Mouse (Mus musculus) heart, adult 18-20 months (tissue): ENCODE data around the gene Zw10. TPM values are rescaled to one million over a fixed set of nuclear protein-coding genes. Genes with fewer than 3 reads are reported as not detected.

ENCODE experiments used
- DNase-seq, 2 experiments: peaks; one replicate each; pipeline ENCODE4 v3.0.0; 2021 to 2022; ENCODE audit warnings: mixed read lengths in 1 of 2
- long read RNA-seq, 2 experiments: library from polyadenylated mRNA; stranded (forward); transcript quantifications; one replicate each; pipeline ENCODE4 v2.0.0; 2021
- total RNA-seq, 2 experiments: library from RNA; stranded (reverse); gene quantifications; 2 replicates each; pipeline ENCODE4 v1.2.3; 2021

The Zw10 gene
- 10 to 100 TPM; 10.2 to 11.6 TPM for total RNA-seq
- long read RNA-seq, experiment 1, transcript Zw10-201 (16 exons, 2,863 nt), result major isoform, 10 of 13 reads
- long read RNA-seq, experiment 1, partial matches to known transcripts, result 1 of 13 reads
- long read RNA-seq, experiment 1, other reads (novel, unspliced or antisense), result 2 of 13 reads
- long read RNA-seq, experiment 2, partial matches to known transcripts, result 1 of 6 reads
- long read RNA-seq, experiment 2, other reads (novel, unspliced or antisense), result 1 of 6 reads

DNA sequence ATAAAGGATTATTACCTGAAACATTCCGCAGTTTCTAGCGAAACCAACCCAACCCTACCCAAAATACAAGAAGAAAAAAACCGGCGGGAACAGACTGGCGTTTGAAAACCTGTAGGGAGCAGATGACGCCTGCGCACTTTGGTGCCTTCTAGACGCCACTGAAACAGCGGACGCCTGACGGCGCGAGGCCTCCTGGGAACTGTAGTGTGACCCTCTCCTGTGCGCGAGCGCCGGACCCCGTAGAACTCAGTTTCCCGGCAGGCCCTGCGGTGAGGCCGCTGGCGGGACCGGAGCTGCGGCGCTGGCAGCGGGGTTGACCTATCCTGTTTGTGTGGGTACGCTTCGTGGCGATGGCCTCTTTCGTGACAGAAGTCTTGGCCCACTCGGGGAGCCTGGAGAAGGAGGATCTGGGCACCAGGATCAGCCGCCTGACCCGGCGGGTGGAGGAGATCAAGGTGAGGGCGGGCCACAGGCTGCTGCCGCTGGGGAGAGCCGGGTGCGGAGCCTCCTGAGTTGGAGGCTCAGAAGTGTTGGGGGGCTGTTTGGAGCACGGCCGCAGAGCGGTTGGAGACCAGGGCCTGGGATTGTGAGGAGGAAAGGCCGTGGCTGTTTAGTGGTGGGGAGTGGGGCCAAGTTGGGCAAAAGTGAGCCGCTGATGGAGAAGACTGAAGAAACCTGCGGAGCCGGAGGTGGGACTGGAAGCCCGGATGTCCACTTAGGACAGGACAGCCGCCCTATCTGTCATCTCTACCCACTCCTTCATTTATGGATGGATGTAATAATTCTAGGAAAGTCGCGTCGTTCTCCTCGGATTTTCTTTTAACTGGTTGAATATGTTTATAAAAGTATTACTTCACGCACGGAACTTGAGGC lies at the start of gene Zw10:
TSS of gene Zw10 (plus strand) at position 281 of the 873 bp plus-strand sequence.
- DNase-seq, result peak; percentile 95 to 98

DNA sequence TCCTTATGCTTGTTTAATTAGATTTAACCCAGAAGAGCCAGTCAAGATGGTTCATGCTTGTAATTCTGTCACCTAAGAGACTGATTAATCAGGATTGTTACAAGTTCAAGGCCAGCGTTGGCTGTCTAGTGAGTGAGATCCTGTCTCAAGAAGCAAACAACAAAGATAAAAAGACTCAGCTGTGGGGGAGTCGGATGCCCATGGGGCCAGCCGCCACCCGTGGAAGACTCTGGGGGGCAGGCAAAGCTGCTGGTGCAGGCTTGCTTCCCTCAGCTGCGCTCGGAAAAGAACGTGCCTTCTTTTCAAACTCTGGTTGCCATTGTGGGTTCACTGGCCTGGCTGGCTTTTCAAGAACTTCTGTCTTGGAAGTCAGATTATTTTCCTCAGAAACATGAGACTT lies 39.6 kb upstream of the Zw10 start:
- no peak for DNase-seq

DNA sequence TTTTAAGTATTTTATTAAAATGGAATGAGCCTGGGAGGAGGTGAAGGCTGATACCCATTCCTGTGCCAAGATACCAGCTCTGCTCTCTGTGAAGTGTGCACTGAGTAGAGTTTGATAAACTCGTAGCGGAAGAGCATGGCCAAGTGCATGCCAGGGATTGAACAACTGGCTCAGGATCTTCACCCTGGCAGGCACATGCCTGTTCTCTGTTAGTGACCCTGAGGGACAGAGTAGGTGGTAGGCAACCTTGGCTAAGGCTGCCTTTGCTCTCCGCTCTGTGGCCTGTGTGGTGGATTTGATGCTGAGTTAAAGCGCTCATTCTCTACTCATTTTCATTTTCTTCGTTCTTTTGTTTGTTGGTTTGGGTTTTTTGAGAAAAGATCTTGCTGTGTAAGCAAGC lies 34.1 kb upstream of the Zw10 start:
- peak; percentile 9 to 18 for DNase-seq

DNA sequence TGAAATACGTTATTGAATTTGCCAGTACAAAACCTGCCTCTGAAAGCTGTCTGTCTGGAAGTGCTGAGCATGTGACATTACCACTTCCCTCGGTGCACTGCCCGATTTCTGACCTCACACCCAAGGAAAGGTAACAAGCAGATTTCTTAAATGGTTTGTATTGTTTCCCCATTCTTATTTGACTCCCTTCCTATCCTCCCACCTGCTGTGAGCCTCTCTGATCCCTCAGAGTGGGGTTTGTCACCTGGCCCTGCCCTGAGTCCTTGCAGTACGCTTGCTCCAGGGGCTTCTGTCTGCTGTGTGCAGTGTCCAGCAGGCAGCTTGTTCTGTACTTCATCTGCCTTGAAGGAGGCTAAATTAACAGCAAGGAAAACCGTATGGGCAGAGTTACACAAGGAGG lies 31.5 kb upstream of the Zw10 start:
- DNase-seq, result no peak

DNA sequence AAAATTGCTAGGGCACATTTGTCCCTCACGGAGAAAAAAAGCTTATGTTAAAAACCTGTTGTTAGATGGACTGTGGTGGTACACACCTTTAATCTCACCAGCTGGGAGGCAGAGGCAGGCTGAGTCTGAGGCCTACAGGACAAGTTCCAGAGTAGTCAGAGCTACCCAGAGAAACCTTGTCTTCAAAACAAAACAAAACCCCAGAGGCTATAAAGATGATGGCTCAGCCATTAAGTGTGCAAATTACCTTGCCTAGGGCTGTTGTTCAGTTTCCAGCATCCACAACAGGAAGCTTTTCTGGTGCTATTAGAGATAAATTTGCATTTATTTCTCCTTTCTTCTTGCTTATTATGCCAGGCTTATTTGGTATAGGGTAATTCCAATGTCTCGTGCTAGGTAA lies 30.9 kb upstream of the Zw10 start:
- no peak for DNase-seq

DNA sequence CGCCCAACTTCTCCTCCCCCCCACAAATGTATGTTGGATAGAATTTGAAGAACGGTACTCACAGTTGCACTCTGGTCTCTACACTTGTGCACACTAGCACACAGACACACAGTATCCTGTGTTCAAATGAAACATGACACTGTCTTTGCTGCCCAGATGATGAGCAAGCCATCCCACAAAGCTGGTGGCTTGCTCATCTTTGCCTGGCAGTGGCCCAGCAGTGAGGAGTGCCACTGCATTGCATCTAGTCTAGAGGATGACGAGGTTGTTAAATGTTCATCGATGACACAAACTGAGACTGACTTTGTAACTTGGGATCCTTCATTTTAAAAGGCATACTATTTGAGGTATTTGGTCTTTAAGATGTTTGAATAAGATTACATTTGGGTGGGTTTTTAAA lies 20.6 kb upstream of the Zw10 start:
- DNase-seq, result no peak

DNA sequence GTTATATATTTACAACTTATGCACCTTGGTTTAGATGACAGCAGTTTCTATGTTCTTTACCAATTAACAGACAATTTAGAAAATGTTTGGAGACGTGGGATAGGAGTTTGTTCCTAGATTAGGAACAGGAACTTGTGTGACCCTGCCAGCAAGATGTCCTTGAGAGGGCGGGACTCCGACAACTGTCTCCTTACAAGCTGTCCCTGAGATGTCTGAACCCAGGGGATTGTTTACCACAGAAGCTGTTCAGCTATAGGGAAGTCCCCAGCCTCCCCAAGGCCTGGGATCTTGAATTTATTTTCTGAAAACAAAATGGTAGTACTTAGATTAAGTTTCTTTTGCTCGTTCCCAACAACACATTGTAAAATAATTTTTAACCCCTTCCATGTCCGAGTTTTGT lies 4.5 kb upstream of the Zw10 start:
- DNase-seq, result no peak

DNA sequence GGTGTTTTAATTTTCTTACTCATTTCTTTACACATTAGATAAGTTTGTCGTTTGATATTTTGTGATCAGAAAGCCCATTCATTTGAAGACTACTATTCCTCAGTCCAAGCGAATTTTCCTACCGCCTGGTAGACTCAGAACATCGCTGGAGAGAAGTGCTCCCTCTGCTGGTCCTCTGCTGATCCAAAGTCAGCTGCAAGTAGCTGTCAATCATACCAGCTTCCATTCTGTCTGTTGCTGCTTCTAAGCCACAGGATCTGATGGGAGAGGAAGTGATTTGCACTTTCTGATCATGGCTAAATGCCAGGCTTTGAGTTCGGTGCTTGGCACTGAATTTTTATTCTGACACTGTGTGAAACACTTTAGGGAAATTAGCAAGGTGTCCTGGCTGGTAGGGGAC lies 4.1 kb upstream of the Zw10 start:
- DNase-seq, result peak; percentile 53 to 76

DNA sequence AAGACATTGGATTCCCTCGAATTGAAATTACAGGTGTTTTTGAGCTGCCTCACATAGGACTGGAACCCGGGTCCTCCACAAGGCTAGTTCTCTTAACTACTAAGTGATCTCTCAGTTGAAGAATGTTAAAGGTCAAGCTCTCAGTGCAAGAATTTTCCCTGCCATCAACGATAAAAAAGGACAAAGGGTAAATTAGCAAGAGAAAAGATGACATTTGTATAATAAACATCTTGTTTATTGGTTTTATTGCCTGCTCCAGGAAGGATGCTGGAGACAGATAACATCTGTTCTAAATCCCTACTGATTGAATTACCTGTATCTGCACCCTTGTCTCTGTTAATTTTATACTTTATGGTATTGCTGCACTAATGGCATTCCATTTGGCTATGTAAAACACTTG lies 1.4 kb upstream of the Zw10 start:
- DNase-seq, result no peak

DNA sequence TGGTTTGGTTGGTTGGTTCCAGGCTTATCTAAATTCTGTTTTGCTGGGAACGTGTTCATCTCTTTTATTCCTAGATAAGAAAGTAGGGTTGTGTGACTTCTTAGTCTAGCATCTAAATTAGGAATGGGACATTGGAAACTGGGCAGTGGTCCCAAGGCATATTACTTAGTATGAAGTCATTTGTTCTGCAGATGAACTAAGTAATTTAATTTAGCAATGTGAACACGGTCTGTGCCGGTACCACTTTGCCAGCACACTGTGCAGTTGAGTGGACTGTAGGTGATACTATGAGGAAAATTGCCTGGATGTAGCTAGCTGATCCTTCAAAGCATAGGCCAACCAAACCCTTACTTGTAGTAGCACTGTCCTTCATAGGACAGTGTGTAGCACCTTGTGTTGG lies 21.4 kb downstream of the Zw10 start:
- peak; percentile 58 to 75 for DNase-seq

DNA sequence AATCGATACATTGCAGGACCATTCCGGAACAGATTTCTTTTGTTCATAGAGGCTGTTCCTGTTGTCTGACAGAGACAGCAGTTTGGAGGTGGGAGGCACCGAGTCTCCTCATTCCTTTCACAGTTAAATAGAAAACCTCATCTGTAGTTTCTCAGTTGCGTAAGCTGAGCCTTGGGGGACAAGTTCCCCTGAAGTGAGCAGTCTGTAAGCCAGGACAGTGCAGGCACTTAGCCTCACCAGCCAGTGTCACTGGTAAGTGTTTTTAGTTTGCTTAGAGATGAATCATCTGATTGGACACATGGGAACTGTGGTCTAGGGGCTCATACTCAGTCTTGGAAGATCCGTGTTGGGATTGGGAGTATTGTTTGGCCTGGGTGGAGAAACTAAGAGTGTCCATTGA lies 25.7 kb downstream of the Zw10 start, which contains the start of gene Tmprss5:
TSS of gene Tmprss5 (plus strand) at position 154 of the 400 bp plus-strand sequence.
- no peak for DNase-seq

DNA sequence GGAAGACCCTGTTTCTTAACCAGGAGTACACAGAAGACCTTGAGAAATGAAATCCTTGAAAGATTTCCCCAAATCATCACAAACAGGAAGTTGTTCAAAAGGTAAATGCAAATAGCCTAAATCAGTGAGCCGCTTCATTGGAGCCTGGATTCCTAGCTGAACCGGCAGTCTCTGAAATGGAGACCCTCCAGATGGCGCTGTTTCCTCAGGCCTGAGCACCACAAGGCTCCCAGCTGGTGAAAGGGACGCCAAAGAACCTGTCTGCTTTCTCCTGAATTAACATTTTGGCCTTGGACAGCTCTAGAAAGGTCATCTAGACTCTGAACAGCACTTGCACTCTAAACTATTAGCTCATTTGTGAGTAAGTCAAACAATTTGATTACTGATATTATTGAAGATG lies 26.1 kb downstream of the Zw10 start:
- DNase-seq, result peak; percentile 70 to 84

DNA sequence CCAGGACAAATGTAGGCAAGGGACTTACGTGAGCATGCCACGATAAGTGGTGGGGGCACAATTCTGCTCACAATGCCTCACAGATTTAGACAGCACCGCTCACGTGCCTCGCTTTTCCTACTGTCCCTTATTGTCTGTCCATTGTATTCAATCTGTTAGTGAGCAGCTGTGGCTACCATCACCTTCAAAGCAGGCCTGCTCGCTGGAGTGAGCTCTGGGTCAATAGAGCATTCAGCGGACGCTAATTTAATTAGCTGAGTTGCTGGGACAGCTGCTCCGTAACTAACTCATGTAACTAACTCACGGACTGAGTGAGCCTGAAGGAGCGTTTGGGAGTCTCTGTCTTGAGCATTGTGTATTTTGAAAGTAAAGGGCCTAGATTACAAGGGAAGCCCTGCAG lies 31.9 kb downstream of the Zw10 start:
- DNase-seq, result no peak

DNA sequence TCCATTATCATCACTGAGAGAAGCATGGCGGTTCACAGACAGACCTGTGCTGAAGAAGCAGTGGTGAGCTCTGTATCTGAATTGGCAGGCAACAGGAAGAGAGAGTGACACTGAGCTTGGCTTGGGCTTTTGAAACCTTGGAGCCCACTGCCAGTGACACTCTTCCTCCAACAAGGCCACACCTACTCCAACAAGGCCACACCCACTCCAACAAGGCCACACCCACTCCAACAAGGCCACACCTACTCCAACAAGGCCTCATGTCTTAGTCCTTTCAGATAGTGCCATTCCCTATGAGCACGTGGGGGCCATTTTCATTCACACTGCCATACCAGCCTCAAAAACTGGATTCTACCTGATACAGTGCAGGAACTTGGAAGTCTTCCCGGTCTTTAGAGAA lies 43.5 kb downstream of the Zw10 start:
- DNase-seq, result no peak

DNA sequence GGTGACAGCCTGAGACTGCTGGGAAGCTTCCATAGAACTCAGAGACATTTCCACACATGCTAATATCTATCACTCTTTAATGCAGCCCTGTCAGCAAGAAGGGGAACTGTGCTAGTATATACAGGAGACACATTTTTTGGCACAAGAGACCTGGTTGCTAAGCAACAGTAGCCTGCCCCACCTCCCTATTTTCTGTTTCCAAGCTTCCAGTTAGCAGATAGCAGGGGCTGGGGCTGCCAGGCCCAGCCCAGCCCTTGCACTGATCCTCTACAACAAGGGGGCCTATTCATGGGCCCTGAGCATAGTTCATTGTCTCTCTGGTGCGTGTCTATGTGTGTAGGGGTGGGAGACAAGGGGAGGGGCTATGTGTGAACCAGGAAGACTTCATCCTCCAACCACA lies 46.9 kb downstream of the Zw10 start:
- no peak for DNase-seq

DNA sequence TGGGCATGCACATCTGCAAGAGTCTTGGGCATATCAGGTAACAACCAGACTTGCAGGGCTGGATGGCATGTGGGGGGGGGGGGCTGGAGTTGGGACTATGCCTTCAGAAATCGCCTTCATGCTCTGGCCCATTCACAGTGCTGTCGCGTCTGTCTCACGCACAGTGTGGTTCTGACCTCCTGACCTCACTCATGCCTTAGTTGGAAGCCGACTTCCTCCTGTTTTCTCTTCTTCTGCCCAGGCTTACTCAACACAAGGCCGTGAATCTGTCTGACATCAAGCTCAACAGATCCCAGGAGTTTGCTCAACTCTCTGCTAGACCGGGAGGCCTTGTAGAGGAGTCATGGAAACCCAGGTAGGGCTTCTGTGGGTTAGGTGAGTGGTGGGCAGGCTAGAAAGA lies 53.7 kb downstream of the Zw10 start:
- DNase-seq, result no peak

DNA sequence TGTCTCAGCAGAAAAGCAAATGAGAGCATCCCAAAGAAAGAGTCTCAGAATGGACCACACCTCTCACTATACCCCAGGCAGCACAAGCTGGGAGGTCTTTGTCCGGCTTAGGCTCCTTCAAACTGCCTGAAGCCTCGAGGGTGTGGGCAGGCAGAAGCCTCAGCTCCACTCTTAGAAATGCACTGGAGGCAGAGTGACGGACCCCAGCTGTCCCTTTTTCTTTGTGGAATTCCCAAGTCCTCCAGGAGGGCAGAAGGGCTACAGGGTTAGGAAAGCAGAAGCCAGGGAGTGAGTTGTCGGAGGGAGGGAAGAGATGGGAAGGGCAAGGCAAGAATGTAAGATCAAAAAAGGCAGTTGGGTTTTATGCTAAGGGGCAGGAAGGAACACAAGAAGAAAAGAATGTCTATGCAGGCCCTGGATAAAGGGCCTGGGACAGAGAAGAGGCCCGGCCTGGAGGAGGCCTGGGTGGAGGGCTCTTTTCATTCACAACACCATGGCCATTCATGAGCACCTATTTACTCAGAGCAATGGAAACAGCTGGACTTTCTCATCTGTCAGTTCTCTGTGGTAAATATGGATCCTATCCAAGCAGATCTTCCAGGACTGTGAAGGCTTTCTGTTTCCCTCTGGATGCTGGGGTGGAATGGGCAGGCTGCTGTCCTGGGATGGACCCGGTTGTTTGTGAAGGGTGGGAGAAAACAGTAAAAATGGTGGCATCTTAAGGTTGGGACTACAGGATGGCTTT lies 55.2 kb downstream of the Zw10 start:
- DNase-seq, result peak in 1 of 2 experiments; percentile 17

DNA sequence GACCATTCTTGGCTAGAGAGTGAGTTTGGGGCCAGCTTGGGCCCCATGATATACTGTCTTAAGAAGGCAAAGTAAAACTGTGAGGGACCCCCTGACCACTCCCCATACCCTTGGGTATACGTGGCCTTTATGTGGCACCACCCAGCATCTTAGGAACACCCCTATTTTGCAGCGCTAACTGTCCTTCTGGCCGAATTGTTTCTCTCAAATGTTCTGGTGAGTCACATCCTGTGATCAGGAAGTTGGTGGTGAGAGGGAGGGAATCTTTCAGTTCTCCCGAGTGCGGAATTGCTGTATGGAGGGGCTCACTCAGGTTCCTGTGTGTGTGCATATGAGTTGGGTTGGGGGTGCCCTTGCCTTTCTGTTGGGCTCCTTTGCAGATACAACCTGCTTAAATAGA lies 55.9 kb downstream of the Zw10 start:
- DNase-seq, result peak; percentile 20 to 23

DNA sequence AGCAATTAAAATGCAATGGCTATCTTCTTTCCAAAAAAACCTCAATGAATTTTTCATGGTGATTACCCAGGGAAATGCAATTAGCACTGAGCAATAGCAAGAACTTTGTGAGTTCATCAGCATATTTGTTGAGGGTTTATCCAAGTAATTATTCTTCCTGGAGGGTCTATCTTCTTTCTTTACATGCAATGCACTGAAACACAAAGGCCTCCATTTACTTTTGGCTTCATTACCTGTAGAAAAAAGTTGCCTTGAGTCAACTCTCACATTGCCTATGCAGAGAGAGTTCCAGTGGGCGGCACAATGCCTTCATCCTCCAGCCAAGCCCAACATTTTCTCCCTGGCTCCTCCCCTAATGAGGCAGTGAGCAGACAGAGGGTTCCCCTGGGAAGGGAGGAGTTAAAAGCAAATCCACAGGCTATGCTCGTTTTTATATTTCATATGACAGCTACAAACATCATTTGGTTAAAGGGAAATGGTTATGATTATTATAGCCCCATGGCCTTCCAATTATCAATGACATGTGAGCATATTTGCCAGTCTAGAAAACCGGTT lies 62.9 kb downstream of the Zw10 start:
- DNase-seq, result no peak

DNA sequence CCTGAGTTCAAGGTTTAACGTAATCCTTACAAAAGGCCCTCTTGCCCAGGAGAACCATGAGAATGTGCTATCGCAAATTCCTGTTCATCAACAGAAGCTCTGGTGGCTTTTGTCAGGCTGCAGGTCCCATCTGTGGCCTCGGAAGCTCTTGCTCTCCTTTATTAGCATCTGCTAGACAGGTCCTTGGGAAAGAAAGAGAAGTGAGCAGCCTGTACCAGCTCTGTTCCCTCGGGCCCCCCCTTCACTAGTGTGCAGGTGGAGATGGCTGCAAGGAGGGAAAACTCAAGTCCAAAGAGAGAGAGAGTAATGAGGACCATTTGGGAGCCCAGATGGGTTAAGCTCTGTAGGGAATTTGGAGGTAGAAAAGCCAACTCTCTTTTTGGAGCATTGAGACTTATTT lies 64.3 kb downstream of the Zw10 start:
- peak in 1 of 2 experiments; percentile 11 for DNase-seq

DNA sequence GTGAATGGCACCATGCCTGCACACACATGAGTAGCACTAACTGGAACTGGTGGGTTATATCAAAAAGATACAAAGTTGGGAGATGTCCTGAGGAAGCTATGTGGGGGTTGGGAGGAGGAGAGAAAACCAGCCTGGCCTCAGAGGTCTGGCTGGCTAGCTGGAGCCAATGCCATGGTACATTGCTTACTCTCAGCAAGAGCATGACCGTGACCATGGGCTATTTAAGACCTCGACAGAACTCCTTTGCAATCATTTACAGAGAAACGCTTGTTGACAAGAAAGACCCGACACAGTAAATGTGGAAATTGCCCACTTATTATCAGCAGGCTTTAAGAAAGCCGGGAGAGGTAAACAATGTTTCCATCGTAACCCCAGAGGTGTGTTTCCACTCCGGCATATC lies 70.3 kb downstream of the Zw10 start:
- DNase-seq, result no peak
